Mouse (Mus musculus) heart, postnatal 0 days (tissue): ENCODE measurements around the gene Shq1.

ENCODE experiments used
- CTCF ChIP-seq: IDR thresholded peaks from 2 replicates; pipeline ENCODE4 v1.5.1; 2016; ENCODE audit warnings: antibody characterized with exemption, control low read depth, low read depth
- EP300 ChIP-seq: IDR thresholded peaks from 2 replicates; pipeline ENCODE4 v1.6.1; 2016; ENCODE audit warnings: antibody characterized with exemption, low read depth

DNA sequence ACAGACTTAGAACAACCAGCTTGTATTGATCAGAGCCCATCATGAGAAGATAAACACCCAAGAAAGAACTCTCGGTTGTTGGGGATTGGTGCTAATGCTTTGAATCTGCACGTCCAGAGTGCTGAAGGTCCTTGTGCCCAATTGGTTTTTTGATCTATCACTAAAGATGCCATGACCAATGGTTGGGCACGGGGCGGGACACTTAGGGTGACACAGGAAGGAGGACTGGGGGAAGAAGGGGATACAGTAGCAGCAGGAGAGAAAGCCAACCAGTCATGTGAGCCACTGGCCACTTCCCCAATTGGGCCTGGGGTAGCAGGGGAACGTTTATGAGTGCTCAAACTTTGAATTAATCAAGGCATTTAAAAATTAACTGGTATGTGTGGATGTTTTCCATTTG, 23.8 kb downstream of the Shq1 start:
- no peak for TF ChIP-seq EP300
- TF ChIP-seq CTCF = no peak
